Mouse (Mus musculus) cerebellum, adult 11 months (tissue): ENCODE results near the gene Mib2.

Experiments
- DNase-seq: peaks from one replicate; pipeline ENCODE4 v3.0.0; 2022

The Mib2 gene

GRCm38 (mm10) chr4:155611860-155612259 is 57.1 kb downstream of the Mib2 start:
- no peak for DNase-seq

- no peak for DNase-seq
These were observed 62.2 kb downstream of the Mib2 start for GRCm38 (mm10) chr4:155606825-155607224.

GRCm38 (mm10) chr4:155605132-155605531 is 63.9 kb downstream of the Mib2 start:
- no peak for DNase-seq
